Mouse (Mus musculus) spleen, postnatal 10 days (tissue): Measurements from ENCODE around the gene Sema4c.
"Not testable (repeated sequence)": the region's sequence is repeated elsewhere in the genome, so short reads cannot be mapped to it uniquely, and the experiment has no call there.

Source experiments
- DNase-seq, 2 experiments: peaks; one replicate each; pipeline ENCODE4 v3.0.0; 2021 to 2022; ENCODE audit warnings: low spot score in 2 of 2

The Sema4c gene

GRCm38 (mm10) chr1:36556553-36557456, 1.3 kb downstream of the Sema4c start:
- DNase-seq: peak; percentile 54 to 81

- DNase-seq: no peak
Observed at GRCm38 (mm10) chr1:36555798-36556395, 2.3 kb downstream of the Sema4c start.

DNA sequence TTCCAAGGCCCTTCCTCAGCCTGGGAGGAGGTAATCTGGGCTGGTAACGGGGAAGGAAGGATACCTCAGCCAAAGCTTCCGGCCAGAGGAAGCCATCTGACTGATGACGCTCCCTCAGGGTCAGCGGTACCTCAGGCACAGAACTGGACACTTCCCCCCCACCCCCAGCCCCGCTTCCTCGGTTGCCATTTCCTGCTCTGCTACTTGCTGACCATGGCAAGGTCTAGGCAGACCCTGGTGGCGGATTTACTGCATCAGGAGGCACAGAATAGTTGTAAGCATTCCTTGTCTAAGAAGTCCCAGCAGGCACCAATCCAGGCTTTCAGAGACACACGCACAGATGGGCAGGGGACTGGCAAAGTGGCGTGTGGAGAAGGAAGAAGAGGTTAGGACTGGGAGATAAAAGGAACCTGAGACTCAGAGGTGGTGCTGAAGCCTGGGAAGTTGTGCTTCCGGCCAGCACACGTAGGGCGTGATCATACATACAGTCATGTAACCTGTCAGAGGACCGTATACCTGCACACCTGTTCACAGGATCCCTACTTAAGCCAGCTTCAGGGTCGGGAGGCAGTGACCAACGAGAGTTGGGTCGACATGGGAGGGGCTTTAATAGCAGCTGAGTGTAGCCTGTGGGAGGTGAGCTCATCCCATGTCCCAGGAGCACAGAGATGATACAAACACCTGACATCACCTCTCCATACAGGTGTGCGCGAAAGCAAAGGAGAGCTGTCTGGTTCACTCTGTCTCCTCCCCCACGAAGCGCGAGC, 3.3 kb downstream of the Sema4c start:
- DNase-seq: no peak

- DNase-seq: no peak
Observed at GRCm38 (mm10) chr1:36552506-36552905, 5.6 kb downstream of the Sema4c start.

- no peak for DNase-seq
Observed at GRCm38 (mm10) chr1:36551904-36552303, 6.2 kb downstream of the Sema4c start.

GRCm38 (mm10) chr1:36550075-36550863, 7.9 kb downstream of the Sema4c start:
- DNase-seq: no peak

GRCm38 (mm10) chr1:36549491-36549890, 8.7 kb downstream of the Sema4c start:
- DNase-seq: no peak

DNA sequence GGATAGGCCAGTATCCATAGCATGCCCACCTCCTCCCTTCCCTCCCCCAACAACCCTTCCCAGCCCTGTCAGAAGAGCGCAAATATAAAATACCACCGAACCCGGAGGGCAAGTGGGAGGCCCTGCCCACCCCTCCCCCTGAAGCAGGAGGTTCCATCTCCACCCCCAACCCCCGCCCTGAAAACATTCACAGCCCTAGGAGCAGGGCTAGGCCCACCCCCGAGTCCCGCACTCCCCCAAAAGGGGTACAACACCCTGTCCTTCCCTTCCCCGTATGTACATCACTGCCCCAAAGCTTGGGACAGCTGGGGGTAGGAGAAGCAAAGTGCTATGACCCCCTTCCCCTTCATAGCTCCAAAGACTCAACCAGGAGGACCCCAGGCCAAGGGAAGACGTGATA, 9.4 kb downstream of the Sema4c start:
- no peak for DNase-seq

GRCm38 (mm10) chr1:36547981-36548598, 10.1 kb downstream of the Sema4c start:
- peak in 1 of 2 experiments; percentile 41 for DNase-seq

DNA sequence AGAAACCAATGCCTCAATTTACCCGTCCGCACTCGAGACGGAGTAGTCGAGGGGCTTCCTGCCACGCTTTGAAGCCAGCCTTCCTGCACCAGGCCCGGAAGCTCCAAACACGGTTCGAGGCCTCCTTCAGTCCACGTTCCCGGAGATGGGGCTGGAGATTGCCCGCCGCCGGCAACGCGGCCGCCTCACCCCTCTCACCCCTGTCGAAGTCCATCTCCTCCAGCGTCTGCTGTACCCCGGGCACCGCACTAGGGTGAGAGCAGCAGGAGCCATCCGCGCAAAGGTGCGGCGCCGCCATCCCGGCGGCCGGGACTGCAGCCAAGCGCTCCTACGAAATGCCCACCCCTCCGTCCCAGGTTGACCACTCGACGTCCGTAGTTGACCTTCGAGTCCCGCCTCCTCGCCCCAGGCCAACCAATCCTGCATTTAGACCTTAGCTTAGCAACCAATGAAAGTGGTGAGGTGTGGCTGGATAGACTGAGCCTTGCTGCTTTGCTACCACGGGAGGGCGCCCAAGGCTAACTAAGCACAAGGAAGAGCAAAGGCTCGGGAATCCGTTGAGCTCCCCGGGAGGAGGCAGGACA, 11.2 kb downstream of the Sema4c start, which contains the start of gene Ankrd39:
Gene Ankrd39, minus strand, starts transcription at position 558 of the 584 bp plus-strand sequence.
- DNase-seq: peak; percentile 87 to 97

- DNase-seq: peak in 1 of 2 experiments; percentile 59
Observed at GRCm38 (mm10) chr1:36545845-36546600, 12.1 kb downstream of the Sema4c start.

GRCm38 (mm10) chr1:36545382-36545781, 12.8 kb downstream of the Sema4c start:
- DNase-seq: no peak

DNA sequence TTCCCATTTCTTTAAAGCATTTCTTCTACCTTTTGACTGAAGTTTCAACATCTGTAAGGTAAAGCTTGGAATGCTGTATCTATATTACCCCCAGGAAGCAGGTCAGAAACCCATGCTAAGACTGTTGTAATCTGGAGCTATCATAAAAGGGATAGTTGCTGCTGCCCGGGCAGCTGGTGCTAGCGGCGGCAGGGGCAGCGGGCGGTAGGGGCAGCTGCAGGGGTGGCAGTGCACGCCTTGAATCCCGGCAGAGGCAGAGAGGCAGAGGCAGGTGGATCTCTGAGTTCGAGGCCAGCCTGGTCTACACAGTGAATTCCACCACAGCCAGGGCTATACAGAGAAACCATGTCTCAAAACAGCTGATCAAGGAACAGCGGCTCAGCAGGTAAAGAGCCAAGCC, 15.2 kb downstream of the Sema4c start:
- no peak for DNase-seq

- DNase-seq: no peak
Observed at GRCm38 (mm10) chr1:36541844-36542243, 16.3 kb downstream of the Sema4c start.

- no peak for DNase-seq
Observed at GRCm38 (mm10) chr1:36540807-36541206, 17.3 kb downstream of the Sema4c start.

DNA sequence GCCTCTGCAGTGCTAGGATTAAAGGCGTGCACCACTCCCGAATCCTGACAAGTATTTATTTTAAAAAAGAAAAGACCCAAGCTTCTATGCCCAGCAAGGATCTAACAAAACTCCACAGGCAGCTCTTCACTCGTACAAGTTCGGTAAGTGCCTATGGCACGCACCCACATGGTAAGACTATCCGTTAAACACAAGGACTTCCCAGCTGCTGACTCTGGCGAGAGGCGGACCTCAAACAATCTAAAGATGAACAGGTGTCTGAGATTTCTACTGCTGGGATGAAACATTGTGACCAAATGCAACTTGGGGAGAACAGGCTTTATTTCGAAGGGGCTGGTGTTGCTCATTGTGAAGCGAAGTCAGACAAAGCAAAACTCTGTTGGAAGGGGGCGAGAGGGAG, 18.0 kb downstream of the Sema4c start:
- DNase-seq: no peak

- DNase-seq: no peak
Observed at GRCm38 (mm10) chr1:36539186-36539585, 19.0 kb downstream of the Sema4c start, which contains the start of gene Gm42417. Gm42417 (minus strand) TSS chr1:36539429.

DNA sequence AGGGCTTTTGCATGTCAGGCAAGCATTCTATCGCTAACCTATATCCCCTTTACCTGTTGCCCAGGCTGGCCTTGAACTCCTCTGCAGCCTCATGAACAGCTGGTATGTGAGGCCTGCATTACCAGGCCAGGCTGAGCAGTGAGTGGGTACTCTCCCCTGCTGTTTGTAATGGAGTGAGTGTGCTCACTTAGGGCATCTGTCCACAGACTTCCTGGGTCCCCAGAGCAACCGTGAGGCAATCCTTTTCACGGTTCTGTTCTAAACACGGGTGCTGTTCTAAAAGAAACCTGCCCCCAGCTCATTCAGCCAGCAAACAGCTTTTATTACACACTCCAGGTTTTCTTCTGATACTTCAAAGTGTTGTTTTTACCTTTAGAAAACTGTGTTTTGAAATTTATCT, 19.4 kb downstream of the Sema4c start:
- no peak for DNase-seq

DNA sequence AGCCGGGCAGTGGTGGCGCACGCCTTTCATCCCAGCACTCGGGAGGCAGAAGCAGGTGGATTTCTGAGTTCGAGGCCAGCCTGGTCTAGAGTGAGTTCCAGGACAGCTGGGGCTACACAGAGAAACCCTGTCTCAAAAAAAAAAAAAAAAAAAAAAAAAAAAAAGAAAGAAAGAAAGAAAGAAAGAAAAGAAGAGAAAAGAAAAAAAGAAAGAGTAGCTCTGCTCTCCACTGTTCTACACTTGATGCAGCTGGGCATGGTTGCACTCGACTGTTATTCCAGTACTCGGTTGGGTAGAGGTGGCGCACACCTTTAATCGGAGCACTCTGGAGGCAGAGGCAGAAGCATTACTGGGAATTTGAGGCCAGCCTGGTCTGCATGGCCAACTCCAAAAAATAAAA, 21.4 kb downstream of the Sema4c start, which contains the start of gene Ankrd23:
Gene Ankrd23, minus strand, starts transcription at position 101 of the 400 bp plus-strand sequence.
- DNase-seq: not testable (repeated sequence)

- no peak for DNase-seq
Observed at GRCm38 (mm10) chr1:36536397-36536728, 21.8 kb downstream of the Sema4c start.
